Mouse (Mus musculus) testis, adult 2 months (tissue): ENCODE measurements around the gene Lta.

ENCODE experiments used
- CTCF ChIP-seq: fragments of 200-500 bp; IDR thresholded peaks from 2 replicates; pipeline ENCODE4 v1.5.1; 2012; ENCODE audit warnings: low read depth, mild to moderate bottlenecking, inconsistent platforms, low read length, moderate library complexity; ENCODE audit not compliant: control insufficient read depth, insufficient read depth, insufficient replicate concordance
- POLR2A ChIP-seq: fragments of 200-500 bp; IDR thresholded peaks from 2 replicates; pipeline ENCODE4 v1.6.1; 2012; ENCODE audit warnings: low read depth, mild to moderate bottlenecking, inconsistent platforms, low read length, moderate library complexity; ENCODE audit not compliant: control insufficient read depth

DNA sequence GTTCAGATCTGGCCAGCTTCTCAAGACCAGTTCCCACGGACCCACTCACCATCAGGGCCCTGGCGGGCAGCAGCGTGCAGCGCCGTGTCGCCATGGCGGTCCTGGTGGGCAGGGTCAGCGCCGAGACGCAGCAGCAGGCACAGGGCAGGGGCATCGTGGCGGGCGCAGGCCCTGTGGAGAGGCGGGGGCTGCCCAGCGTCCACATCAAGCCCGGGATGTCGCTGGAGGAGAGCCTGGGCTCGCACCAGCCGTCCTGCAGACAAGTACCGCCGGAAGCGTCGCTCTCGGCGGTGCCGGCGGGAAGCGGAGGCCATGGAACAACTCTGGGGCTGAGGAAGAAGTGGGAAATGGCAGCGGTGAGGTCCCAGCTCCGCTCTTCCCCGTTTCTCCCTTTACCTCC is 29.8 kb upstream of the Lta start:
- TF ChIP-seq POLR2A (no peak), CTCF (no peak)
